Mouse (Mus musculus) hindbrain, embryonic 15.5 days (tissue): ENCODE measurements at regions not wholly inside any gene's neighbourhood (a gene's known extent, or its start where the extent isn't known, plus 50 kb on each side); places are given as distances from the start of the nearest gene placed in this dataset.

ENCODE experiments used
- ATAC-seq: fragments of 200-750 bp; cut with Nextera tagmentation; 2 replicates; pipeline ENCODE4 v1.8.0; 2017; ENCODE audit warnings: low read depth, moderate number of reproducible peaks, moderate TSS enrichment; ENCODE audit not compliant: low FRiP score
- H3K27ac ChIP-seq: fragments of 300-500 bp; sonication (generic); replicated peaks from 2 replicates; pipeline ENCODE4 v1.5.1; 2015; ENCODE audit warnings: mild to moderate bottlenecking, inconsistent platforms
- H3K27me3 ChIP-seq: fragments of 300-500 bp; sonication (generic); 2 replicates; pipeline ENCODE4 v1.6.1; 2015; ENCODE audit warnings: control low read depth, inconsistent platforms
- H3K36me3 ChIP-seq: fragments of 300-500 bp; sonication (generic); 2 replicates; pipeline ENCODE4 v1.6.1; 2015; ENCODE audit warnings: control low read depth, inconsistent platforms
- H3K4me1 ChIP-seq: fragments of 300-500 bp; sonication (generic); replicated peaks from 2 replicates; pipeline ENCODE4 v1.6.1; 2015; ENCODE audit warnings: control low read depth, inconsistent platforms
- H3K4me2 ChIP-seq: fragments of 300-500 bp; sonication (generic); 2 replicates; pipeline ENCODE4 v1.6.1; 2015; ENCODE audit warnings: moderate library complexity, mild to moderate bottlenecking, inconsistent platforms
- H3K4me3 ChIP-seq: fragments of 300-500 bp; sonication (generic); 2 replicates; pipeline ENCODE4 v1.5.1; 2015; ENCODE audit warnings: mild to moderate bottlenecking, inconsistent platforms
- H3K9ac ChIP-seq: fragments of 300-500 bp; sonication (generic); 2 replicates; pipeline ENCODE4 v1.6.1; 2015; ENCODE audit warnings: inconsistent platforms
- H3K9me3 ChIP-seq: fragments of 300-500 bp; sonication (generic); 2 replicates; pipeline ENCODE4 v1.6.1; 2016; ENCODE audit warnings: control low read depth, inconsistent platforms
- WGBS: fragments of 180-500 bp; shearing (Covaris S2); methylation state at CpG from one replicate; pipeline ENCODE4 v1.1.7; 2015; 5-methylcytosine and 5-hydroxymethylcytosine counted together

GRCm38 (mm10) chr1:103762044-103762663 lies 1006.2 kb upstream of the Cdh20 start:
- Histone ChIP-seq H3K27ac (no peak overlapping the region), H3K4me3 (no peak overlapping the region), H3K9ac (no peak overlapping the region), H3K4me2 (no peak overlapping the region), H3K9me3 (no peaks in the 10 kb centered on the region), H3K27me3 (no peaks in the 10 kb centered on the region), H3K36me3 (no peaks in the 10 kb centered on the region), H3K4me1 (no peaks in the 10 kb centered on the region)
- ATAC-seq: no peak
- WGBS: 84% methylated on average over 5 of the region's 5 CpGs

GRCm38 (mm10) chr1:103762745-103763144 lies 1005.6 kb upstream of the Cdh20 start:
- Histone ChIP-seq H3K27me3 (no peaks in the 10 kb centered on the region), H3K4me1 (no peaks in the 10 kb centered on the region), H3K9ac (no peak overlapping the region), H3K27ac (no peak overlapping the region), H3K4me3 (no peak overlapping the region), H3K9me3 (no peaks in the 10 kb centered on the region), H3K4me2 (no peak overlapping the region), H3K36me3 (no peaks in the 10 kb centered on the region)
- no peak for ATAC-seq
- WGBS: 55% methylated on average over 3 of the region's 3 CpGs

GRCm38 (mm10) chr1:103767315-103767714 lies 1001.0 kb upstream of the Cdh20 start:
- no peaks in the 10 kb centered on the region for H3K36me3 ChIP-seq
- no peaks in the 10 kb centered on the region for H3K4me1 ChIP-seq
- no peak overlapping the region for H3K4me2 ChIP-seq
- H3K4me3 ChIP-seq: no peak overlapping the region
- no peaks in the 10 kb centered on the region for H3K9me3 ChIP-seq
- H3K27me3 ChIP-seq: no peaks in the 10 kb centered on the region
- H3K9ac ChIP-seq: no peak overlapping the region
- H3K27ac ChIP-seq: no peak overlapping the region
- no peak for ATAC-seq
- WGBS: 68% methylated on average over 2 of the region's 2 CpGs

GRCm38 (mm10) chr1:103784692-103785091 lies 983.6 kb upstream of the Cdh20 start:
- no peaks in the 10 kb centered on the region for H3K4me1 ChIP-seq
- ATAC-seq: peak; percentile 48; the same call in 1 of the 2 replicates
- H3K4me3 ChIP-seq: no peak overlapping the region
- H3K9ac ChIP-seq: no peak overlapping the region
- no peaks in the 10 kb centered on the region for H3K9me3 ChIP-seq
- no peaks in the 10 kb centered on the region for H3K27me3 ChIP-seq
- H3K4me2 ChIP-seq: no peak overlapping the region
- no peak overlapping the region for H3K27ac ChIP-seq
- no peaks in the 10 kb centered on the region for H3K36me3 ChIP-seq

GRCm38 (mm10) chr1:103796337-103796736 lies 972.0 kb upstream of the Cdh20 start:
- Histone ChIP-seq H3K9ac (no peak overlapping the region), H3K9me3 (no peaks in the 10 kb centered on the region), H3K27me3 (no peaks in the 10 kb centered on the region), H3K4me1 (no peaks in the 10 kb centered on the region), H3K27ac (no peak overlapping the region), H3K4me3 (no peak overlapping the region), H3K4me2 (no peak overlapping the region), H3K36me3 (no peaks in the 10 kb centered on the region)
- no peak for ATAC-seq

- Histone ChIP-seq H3K4me3 (no peak overlapping the region), H3K9ac (no peak overlapping the region), H3K36me3 (no peaks in the 10 kb centered on the region), H3K27ac (no peak overlapping the region), H3K4me2 (no peak overlapping the region), H3K9me3 (no peaks in the 10 kb centered on the region), H3K4me1 (no peaks in the 10 kb centered on the region), H3K27me3 (no peaks in the 10 kb centered on the region)
- no peak for ATAC-seq
Observed at GRCm38 (mm10) chr1:103799343-103799742, 969.0 kb upstream of the Cdh20 start.

- no peak overlapping the region for H3K9ac ChIP-seq
- H3K9me3 ChIP-seq: no peaks in the 10 kb centered on the region
- ATAC-seq: no peak
- WGBS: 44% methylated on average over 3 of the region's 3 CpGs
- H3K4me1 ChIP-seq: no peaks in the 10 kb centered on the region
- H3K4me3 ChIP-seq: no peak overlapping the region
- H3K27ac ChIP-seq: no peak overlapping the region
- no peak overlapping the region for H3K4me2 ChIP-seq
- no peaks in the 10 kb centered on the region for H3K27me3 ChIP-seq
- no peaks in the 10 kb centered on the region for H3K36me3 ChIP-seq
Observed at GRCm38 (mm10) chr1:103817946-103818345, 950.4 kb upstream of the Cdh20 start.
